Mouse (Mus musculus): ENCODE measurements around the gene Tmem253.

Gene Tmem253

DNA sequence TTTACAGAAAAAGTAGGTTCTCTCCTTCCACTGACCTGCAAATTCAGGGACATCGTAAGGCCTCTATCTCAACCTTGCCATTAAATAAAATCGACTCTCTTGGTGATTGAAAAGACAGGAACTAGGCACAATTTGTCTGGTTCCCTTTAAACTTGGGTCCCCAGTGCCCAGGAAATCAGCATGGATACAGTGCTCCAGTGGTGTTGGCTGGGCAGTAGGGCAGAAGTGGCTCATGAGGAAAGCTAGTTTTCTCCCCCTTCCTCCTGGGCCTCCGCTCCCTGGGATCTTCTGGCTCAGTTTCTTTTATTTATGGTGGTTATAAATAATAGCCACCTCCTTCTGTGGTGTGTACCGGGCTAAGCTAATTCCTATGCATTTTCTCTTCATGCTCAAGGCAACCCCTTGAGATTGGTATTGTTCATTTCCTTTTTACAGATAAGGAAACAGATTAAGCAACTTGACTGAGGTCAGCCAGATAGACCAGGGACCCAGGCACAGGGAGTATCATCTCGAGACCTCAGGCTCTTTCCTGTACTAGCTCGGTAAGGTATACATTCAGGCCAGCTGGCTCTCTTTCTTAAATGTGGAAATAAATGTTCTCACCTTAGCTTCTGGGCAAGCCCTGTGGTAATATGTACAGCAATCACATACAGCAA is at the start of gene Tmem253:
Gene Tmem253 (plus strand): TSS at position 214 of the 656 bp plus-strand sequence.
- DNase-seq: no peak

- DNase-seq: no peak
These were observed 48.1 kb upstream of the Tmem253 start for GRCm38 (mm10) chr14:51967400-51967799.

DNA sequence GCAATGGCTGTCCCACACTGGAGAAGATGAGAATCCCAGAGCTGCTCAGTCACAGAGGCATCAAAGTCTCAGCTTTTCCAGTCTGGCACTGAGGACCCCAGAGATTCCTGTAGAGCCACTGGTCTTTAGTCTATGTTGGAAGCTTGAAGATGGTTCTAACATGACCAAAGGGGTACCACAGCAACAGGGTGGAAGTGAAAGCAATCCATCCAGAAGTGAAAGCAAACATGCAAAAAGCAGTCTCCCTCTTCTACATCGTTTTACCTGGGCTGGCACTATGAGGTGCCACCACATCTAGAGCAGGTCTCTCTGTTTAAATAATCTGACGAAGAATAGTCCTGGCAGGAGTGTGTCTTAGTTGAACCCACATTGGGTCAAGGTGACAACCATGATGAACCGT is 36.2 kb upstream of the Tmem253 start:
- no peak for DNase-seq

DNA sequence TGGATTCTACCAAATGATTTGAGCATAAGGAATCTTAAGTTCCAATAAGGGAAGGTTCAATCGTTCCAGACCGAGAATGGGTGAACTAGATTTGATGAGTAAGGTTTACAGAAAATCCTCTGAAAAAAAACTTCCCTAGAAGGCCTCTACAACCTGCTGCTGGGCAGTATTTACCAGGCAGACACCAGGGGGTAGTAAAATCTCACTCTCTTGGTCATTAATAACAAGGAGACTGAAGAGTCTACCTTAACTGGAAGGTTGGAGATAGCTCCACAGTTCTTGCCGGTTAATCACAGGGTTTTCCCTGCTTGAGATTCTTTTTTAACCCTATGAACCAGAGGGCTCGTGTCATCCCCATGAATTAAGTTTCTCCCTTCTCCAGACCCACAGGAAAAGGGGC is 32.2 kb upstream of the Tmem253 start:
- no peak for DNase-seq

- DNase-seq: no peak
These were observed 31.6 kb upstream of the Tmem253 start for GRCm38 (mm10) chr14:51983855-51984246.

- DNase-seq: peak; percentile 92
These were observed 30.9 kb upstream of the Tmem253 start, which contains the start of gene Arhgef40 for GRCm38 (mm10) chr14:51984247-51985231. Gene Arhgef40 (plus strand): TSS chr14:51984719.

GRCm38 (mm10) chr14:51985301-51986152 is 29.9 kb upstream of the Tmem253 start:
- DNase-seq: peak; percentile 91

DNA sequence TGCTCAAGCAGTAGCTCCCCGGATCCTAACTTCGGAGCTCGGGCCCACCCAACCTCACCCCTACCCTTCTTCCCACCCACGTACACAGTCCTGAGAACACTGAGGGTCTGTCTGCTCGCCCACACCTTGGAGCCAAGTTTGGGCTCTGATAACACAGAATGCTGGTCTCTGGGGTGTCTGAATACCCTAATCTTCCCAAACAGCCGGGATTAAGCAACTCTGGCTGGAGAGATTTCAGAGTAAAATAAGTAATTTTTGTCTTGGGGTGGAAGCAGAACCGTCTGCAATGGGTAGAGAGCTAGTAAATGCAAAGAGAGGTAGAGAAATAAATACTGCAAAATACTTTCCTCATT is 29.3 kb upstream of the Tmem253 start:
- DNase-seq: no peak

DNA sequence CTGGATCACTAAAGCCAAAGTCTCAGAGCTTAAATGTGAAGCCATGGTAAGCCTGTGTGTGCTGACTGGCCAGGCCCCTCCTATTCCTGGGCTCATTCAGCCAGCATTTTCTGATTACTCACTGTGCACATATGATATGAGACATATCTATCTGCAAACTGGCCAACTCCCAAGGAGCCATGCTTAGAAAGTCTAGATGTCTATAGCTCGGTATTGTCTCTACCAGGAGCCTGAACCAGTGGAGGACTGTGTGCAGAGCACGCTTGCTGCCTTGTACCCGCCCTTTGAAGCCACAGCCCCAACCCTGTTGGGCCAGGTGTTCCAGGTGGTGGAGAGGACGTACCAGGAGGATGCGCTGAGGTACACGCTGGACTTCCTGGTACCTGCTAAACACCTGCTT is 28.3 kb upstream of the Tmem253 start:
- DNase-seq: no peak

DNA sequence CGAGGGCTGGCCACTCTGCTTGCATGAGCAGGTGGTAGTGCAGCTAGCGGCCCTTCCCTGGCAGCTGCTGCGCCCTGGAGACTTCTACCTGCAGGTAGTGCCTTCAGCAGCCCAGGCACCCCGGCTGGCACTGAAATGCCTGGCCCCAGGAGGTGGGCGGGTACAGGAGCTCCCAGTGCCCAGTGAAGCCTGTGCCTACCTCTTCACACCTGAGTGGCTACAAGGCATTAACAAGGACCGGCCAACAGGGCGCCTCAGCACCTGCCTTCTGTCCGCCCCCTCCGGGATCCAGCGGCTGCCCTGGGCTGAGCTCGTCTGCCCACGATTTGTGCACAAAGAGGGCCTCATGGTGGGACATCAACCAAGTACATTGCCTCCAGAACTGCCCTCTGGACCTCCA is 26.7 kb upstream of the Tmem253 start:
- DNase-seq: no peak

GRCm38 (mm10) chr14:51989461-51989970 is 25.9 kb upstream of the Tmem253 start:
- DNase-seq: no peak

- DNase-seq: no peak
These were observed 21.0 kb upstream of the Tmem253 start for GRCm38 (mm10) chr14:51994453-51994852.

DNA sequence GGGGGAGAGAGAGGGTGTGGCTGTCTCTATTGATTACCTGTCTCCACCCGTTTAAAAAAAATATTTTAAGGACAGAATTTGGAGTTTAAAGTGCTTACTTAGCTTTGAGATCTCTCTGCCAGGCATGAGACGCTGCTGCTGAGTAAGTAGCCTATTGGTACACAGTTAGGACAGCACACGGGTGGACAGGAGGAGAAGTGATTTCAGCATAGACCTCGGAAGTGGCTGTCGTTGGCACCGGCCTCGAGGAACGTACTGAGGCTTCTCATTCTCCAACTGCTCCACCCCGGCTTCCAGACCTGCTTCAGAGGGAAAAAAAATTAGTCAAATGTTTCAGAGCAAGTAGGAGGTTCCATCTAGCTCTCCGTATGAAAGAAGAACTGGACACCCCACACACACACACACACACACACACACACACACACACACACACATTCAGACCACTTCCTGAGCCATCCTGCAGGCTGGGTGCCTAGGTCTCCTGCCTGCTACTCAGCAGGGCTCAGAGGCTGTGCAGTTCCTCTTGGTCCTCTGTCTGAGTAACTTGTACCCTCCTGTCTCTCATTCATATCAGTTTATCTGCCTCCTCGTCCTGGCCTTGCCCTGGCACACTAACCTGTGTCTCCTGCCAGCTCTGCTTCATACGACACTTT is 20.1 kb upstream of the Tmem253 start:
- no peak for DNase-seq

DNA sequence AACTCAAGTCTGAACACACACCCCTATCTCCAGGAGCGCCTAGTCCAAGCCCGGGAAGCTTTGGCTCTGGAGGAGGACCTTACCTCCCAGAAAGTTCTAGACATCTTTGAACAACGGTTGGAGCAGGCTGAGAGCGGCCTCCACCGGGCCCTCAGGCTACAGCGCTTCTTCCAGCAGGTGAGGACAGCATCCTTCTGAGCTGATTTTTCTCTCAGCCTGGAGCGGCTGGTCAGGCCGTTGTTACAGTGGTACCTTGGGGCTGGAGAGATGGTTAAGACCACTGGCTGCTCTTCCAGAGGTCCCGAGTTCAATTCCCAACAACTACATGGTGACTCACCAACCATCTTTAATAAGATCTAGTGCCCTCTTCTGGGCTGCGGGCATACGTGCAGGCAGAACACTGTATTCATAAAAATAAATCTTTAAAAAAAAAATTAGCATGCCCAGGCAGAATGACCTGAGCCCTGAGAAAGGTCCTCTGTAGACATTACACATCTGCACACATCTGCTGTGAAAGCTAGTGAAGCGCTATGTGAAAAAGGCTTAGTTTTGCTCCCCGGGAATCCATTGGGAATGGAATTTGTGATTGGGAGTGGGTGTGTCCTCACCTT is 19.1 kb upstream of the Tmem253 start:
- no peak for DNase-seq

DNA sequence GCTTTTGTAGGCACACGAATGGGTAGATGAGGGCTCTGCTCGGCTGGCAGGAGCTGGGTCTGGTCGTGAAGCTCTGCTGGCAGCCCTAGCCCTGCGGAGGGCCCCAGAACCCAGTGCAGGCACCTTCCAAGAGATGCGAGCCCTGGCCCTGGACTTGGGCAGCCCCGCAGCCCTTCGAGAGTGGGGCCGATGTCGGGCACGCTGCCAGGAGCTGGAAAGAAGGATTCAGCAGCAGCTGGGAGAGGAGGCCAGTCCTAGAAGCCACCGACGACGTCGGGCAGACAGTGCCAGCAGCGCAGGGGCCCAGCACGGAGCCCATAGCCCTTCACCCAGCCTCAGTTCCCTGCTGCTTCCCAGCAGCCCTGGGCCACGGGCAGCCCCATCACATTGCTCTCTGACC is 18.6 kb upstream of the Tmem253 start:
- no peak for DNase-seq

GRCm38 (mm10) chr14:51997483-51997882 is 18.0 kb upstream of the Tmem253 start:
- DNase-seq: no peak

GRCm38 (mm10) chr14:52003981-52004495 is 11.4 kb upstream of the Tmem253 start:
- DNase-seq: peak; percentile 83

DNA sequence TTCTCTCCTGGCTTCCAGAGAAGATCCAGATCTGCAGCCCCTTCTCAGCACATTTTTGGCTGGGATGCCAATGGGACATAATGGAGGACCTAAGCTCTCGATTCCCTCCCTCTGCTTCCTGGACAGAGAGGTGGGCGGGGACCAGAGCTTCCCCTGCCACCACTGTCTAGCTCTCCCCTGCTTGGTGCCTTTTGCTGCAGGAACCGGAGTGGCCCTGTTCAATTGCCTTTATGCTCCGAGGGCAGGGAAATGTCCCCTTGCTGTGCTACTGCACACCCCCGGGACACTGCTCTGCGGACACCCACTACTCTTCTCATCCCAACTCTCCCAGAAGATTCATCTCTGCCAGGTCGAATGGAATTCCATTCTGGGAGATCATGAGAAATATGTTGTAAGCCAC is 10.3 kb upstream of the Tmem253 start:
- DNase-seq: no peak

GRCm38 (mm10) chr14:52005616-52006015 is 9.8 kb upstream of the Tmem253 start:
- no peak for DNase-seq

DNA sequence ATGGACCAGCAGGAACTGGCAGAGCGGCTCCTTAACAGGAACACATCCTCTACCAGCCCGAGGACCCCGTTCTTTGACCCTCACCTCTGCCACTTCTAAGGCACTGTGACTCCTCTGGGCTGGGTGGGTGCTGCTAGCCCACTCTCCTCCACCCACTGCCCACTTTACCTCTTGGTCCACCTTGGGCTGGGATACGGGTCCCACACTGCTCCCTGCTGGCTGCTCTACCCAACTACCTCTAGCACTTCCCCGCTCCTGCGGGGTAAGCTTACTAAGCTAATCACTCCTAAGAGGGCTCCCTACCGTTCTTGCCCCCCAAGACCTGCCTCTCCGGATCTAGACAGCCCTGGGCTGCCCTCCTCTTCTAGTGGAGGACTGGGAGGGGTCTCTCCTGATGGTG is 9.2 kb upstream of the Tmem253 start:
- DNase-seq: no peak

GRCm38 (mm10) chr14:52006771-52007170 is 8.7 kb upstream of the Tmem253 start:
- no peak for DNase-seq
